Mouse (Mus musculus) cerebellum, postnatal 14 days (tissue): ENCODE results near the gene Shank2.

Source experiments
- DNase-seq, 2 experiments: peaks; one replicate each; pipeline ENCODE4 v3.0.0; 2021; ENCODE audit warnings: mixed read lengths in 2 of 2

The Shank2 gene

DNA sequence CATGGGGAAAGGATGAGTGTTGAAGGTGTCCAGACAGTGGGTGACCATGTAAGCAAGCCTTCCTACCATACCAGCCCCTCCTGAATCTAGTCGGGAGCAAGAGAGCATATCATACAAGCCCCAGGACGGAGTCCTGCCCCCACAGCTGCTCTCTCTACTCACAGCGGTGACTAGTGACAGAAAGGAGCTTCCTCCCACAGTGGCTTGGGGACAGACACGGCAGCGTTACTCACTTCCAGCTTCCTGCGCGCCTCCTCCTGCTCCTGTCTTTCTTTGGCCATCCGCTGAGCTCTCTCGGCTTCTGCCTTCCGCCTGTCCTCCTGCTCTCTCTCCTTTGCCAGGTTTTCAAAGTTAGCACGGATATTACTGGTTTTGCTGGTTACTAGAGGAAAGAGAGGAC, 439.7 kb downstream of the Shank2 start:
- no peak for DNase-seq

DNA sequence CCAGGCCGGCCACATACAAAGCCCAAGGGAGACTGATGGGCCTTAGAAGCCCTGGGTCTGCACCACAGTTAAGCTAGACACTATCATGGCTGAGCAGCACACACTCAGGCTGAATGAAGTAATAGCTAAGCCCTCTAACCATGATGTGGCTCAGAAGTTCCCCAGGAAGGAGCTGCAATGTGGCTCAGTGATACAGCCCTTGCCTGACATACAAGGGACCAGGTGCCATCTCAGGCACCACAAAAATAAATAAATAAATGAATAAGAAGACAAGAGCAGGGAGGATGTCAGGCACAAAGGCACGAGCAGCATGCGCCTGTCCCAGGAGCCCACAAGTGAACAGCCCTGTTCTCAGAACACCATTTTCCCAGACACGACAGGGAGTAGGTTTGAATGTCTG, 440.2 kb downstream of the Shank2 start:
- DNase-seq, result no peak

DNA sequence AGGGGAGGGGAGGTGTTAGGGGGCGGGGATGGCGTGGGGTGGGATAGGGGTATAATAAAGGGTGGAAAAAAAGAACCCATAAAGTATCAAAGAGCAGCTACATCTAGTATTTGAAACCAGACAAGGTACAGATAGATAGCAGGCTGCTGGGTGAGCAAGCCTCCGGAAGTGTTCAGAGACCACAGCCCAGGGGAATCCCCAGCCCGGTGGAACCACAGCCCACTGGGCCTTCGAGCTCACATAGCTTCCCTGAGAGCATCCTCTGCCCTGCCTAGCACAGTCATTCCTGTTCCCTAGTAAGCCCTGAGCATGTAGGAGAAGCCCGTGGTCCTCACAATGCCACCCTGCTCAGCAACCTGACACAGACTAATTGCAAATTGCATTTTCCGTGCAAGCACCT, 443.1 kb downstream of the Shank2 start:
- no peak for DNase-seq

DNA sequence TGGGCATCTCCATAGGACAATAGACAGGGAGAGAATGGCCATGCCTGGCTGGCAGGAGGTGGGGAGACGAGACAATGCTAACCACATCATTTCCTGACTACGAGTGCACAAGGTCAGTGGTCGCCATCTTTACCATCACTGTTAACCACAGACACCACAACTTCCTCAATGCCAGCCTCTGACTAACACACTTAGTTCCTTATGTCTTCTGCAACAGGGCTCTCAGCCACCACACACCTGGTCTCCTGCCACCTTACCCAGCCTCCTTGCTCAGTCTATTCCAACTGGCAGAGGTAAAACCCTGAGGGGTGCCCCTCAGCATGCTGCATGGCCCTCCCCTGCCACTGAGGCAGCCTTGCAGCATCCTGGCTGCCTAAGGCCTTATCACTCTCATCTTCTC, 445.4 kb downstream of the Shank2 start:
- DNase-seq, result no peak

DNA sequence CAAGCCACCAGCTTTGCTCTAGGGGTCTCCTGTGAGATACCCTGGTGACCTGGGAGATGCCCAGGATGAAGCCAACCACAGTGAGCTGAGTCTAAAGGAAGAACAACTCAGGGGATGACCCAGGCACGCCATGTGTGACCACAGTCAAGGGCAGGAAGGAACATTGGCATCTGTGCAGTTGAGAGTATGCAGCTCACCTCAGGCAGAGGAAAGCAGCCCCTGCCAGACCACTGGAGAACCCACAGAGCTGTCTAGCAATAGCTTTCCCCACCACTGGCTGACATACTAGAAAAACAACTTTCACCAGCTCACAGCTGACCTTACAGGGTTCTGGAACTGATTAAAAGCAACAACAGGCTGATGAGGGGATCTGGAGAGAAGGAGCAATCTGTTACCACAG, 446.5 kb downstream of the Shank2 start:
- no peak for DNase-seq

DNA sequence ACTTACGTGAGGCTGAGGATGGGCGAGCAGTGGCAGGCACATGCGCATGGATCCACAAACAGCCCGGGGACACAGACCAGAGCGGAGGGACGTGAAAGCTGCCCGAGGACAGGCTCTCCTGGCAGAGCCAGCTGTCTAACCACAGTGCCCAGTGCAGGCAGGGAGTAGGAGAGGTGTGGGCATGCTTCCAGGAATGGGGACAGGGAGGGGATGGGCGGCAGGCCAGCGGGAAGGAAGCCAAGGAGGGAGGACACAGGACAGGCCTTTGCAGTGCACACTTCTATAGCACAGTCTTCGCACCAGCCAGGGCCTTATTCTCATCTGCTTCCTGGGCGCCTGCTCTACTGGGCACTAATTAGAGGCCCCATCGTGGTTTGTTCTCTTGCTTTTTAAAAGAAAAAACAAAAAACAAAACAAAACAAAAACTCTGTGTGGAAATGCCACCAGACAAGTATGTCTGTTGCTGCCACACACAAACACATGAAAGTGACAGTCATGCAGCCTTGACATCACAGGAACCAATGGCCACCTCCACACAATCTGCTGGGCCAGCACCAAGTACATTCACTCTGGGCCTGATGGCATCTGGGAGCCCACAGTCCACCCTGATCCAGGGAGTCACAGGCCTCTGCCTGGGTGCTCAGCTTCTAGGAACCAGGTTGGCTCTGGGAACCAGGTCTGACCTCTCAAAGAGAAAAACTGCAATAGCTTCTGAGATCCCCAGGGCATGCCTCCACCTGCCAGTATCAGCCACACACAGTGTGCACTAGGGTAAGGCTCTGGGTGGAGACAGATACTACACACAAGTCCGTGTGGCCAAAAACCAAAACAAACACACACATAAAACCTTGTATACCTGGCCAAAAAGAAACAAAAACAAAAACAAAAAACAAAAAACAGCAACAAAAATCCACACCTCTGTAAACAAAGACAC, 448.2 kb downstream of the Shank2 start:
- DNase-seq, result peak; percentile 95 to 99

DNA sequence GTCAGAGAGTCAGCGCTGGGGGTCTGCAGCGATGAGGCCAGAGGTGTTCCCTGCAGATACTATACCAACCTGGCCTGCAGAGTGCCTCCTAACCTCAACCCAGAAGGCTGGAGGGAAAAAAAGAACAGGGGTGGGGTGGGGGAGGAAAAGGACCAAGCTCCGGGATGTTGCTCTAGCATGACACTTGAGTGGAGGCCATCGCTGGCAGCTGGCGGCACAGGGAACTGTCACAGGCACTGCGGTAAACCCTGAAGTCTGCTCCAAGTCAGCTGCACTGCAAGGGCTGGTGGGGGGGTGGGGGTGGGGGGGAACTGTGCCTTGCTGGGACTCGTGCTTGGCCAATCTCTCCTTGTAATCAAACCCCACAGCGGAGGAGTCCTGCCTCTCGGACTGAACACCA, 448.9 kb downstream of the Shank2 start:
- no peak for DNase-seq

DNA sequence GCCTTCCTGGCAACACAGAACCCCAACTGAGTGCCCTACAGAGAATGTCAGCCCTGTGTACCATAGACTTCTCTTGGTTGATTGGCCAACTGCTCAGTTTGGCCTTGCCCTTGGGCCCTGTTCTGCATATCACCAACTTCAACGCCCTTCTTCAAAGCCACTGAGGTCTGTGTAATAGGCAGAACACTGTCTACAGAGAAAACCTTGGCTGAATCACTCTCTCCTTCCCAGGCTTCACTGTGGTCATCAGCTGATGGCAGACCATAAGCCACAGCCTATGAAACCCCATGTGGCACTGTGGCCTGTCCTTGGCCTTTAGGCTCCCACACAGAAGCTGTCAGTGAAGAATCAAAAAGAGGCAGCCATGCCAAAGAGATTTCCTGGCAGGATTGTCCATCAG, 457.2 kb downstream of the Shank2 start:
- DNase-seq, result no peak

DNA sequence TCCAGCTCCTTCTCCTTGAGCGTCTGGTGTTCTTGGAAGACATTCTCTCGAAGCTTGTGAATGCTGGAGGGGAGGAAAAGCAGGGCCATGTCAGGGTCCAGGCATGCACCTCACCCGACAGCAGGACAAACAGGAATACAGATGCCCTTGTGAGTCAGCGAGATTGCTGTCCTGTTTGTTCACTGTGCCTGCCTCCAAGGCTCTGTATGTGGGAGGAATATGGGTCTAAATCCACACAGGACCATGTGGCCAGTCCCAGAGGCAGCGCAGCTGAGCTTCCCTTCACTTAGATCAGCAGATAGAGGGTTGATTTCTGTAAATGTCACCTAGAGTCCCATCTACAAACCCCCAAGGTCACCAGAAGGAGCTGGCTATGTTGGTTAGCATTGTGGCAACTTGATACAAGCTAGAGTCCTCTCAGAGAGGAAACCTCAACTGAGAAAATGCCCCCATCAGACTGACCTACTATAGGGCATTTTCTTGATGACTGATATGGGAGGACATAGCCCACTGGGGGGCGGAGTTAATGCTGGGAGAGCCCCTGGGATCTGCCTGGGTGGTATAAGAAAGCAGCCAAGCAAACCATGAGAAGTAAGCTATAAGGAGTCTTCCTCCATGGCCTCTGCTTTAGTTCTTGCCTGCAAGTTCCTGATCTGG, 459.6 kb downstream of the Shank2 start:
- no peak for DNase-seq

DNA sequence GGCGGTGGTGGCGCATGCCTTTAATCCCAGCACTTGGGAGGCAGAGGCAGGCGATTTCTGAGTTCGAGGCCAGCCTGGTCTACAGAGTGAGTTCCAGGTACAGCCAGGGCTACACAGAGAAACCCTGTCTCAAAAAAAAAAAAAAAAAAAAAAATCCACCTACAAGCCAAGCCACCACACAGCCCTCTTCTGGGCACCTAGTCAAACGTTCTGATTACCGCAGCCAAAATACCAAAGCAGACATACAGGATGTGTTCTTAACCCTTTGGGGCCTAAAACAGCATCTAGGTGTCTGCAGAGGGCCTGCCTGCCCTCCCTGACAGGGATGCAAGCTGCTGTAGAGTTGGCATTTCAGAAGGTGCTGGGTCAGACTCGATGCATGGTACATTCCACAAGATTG, 460.8 kb downstream of the Shank2 start:
- DNase-seq, result no peak

DNA sequence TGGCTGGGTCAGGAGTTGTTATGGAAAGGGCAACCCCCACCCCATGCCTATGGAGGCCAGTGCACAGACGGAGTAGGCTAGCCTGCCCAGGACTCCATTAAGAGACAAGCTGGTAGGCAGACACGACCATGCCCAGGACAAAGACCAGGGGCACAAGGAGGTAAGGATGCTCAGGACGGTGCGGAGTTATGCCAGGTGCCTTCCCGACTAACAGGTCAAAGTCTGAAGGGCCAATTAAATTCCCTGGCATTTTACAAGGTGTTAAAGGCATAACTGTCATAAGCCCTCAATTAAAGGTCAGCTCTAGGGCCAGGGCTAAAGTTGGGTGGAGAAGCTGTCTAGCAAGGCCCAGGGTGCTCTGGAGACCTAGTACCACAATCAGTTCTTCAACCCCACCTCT, 467.0 kb downstream of the Shank2 start:
- DNase-seq, result no peak

DNA sequence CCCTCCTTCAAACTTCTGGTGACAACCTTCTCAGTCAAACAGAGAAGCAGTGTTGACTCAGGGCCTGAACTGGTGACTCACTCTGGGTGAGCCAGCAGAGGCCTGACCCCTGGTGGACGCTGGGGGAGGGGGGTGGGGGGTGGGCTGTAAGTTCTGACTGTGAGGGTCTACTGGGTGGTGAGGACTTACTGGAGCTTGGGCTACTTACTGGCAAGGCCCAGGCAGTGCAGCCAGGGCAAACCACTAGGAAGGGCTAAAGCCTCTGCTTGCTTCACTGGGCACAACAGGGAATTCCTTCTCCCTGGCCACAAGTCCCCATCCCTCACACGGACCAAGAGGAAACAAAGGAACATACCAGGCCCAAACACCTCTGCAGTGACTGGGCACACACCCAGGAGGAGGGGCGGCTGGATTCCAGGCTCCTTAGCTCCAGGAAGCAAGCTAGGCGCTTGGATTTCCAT, 467.5 kb downstream of the Shank2 start:
- DNase-seq, result peak; percentile 31 to 37

DNA sequence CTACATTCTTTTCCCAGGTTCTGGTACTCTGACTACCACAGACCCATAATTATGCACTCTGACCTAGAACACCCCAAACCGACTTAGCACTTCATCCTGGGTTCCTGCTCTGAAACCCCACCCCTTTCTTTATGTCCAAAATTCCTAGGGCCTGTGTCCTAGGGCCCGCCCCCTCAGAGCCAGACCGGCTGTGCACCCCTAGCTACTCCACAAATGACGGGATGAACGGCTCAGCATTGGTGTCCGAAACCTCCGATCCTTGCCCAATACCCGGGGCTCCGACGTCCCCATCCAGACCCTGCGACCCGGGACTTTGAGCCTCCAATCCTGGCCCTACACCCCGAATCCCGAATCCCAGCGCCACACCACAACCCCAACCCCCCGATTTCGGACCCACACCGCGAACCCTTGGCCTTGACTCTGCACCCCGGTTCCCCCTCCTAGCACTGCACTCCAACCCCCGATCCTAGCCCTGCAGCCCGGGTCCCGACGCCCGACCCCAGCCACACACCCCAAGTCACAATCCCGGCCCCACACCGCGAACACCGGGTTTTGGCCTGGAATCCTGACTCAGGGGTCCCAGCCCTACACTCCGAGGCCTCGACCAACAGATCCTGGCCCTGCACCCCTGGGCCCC, 468.3 kb downstream of the Shank2 start:
- DNase-seq, result peak in 1 of 2 experiments; percentile 36

DNA sequence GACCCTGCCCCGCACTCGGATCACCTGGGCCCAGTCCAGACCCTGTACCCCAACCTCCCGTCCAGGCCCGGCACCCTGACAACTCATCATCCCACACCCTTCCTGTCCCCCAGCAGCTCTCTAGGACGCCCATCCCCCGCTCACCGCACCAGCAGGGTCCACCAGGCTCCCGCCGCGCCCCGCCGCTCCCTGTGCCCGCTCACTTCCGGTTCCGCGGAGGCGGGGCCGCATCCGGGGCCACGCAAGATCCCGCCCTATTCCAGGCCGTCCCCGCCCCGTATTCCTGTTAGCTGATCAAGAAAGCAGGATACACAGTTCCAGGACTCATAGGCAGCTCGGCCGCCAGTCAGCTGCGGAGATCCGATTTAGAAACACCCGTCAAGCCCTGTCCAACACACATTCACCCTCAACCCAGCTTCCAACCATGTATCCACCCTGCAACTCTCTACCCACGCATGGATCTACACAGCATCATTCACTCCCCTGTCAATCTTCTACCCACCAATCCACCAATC, 468.9 kb downstream of the Shank2 start, which contains the start of gene Cttn:
Gene Cttn (minus strand): TSS at position 465 of the 515 bp plus-strand sequence.
- peak; percentile 91 to 92 for DNase-seq

DNA sequence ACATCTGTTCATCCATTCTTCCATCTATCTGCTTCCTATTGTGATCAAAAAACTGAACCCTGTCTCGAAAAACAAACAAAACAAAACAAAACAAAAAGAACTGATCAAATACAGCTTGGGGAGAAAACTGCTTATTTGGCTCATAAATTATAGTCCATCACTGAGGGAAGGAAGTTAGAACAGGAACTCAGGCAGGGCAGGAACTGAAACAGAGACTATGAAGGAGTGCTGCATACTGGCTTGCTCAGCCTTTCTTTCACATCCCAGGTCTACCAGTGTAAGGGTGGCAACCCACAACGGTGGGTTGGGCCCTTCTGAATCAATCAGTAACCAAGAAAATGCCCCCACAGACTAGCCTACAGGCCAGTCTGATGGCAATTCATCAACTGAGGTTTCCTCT, 469.4 kb downstream of the Shank2 start:
- no peak for DNase-seq

DNA sequence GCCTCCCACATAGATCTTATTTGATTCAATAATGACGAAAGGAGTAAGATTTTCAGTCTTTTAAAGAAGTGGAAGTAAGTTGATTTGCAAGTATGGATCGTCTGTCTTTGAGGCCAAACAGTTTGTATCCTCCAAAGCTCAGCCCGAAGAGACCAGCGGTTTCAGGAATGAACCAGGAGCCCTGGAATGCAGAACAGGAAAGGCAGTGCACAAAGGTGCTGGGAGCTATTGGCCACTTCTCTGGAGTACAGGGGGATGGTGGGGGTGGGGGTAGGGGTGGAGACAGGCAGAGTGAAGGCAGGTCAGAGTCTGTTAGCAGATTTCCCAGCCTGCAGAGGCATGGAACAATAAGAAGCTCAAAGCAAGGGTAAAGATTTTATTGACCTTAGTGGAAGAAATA, 471.8 kb downstream of the Shank2 start:
- DNase-seq, result no peak
